17 mouse cellular contexts compared by ENCODE assay signal in the genomic region with DNA sequence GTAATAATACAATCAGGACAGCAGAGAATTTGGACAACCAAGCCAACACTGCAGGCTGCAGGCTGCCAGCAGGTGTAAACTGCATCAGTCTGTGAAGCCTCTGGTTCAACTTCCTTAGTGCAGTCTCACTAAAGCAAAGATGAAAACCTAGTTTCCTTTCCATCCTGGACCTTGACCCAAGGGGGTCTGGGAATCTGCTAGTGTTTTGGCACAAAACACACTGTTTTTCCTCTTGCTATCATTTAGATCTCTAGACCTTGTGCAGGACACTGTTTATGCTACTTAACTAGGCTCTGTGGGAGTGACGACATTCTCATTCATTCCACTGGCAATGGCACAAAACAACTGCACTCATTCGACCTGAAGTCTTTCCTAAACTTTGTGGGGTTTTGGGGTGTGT.
DNase-seq lines count a peak whose midpoint lies in the region; ATAC-seq lines count a peak whose summit lies in the region.
"Had no signal": no experiment of that assay in that cellular context is flagged by ENCODE, and none has a peak within 500 bp of the region (broad histone marks: within the 10 kb centered on the region; RNA-seq: fewer than 3 reads in every experiment).

No protein-coding gene starts in this region.

- H3K9me3 ChIP-seq in kidney, embryonic 15.5 days (replicated peaks), result no peaks in the 10 kb centered on the region
- H3K9me3 ChIP-seq in heart, embryonic 12.5 days (replicated peaks), result no peaks in the 10 kb centered on the region
- H3K9me3 ChIP-seq in lung, embryonic 16.5 days (ENCODE audit: control insufficient read depth, low read length), result no peaks in the 10 kb centered on the region
- no peaks in the 10 kb centered on the region for H3K9me3 ChIP-seq in forebrain, embryonic 14.5 days (replicated peaks; ENCODE audit: control insufficient read depth, low read length)
- H3K9me3 ChIP-seq: forebrain, embryonic 15.5 days; hindbrain, embryonic 13.5 days; liver, embryonic 13.5 days; midbrain, embryonic 15.5 days had no signal

- no peaks in the 10 kb centered on the region for H3K27me3 ChIP-seq in kidney, embryonic 15.5 days
- H3K27me3 ChIP-seq in heart, embryonic 12.5 days (replicated peaks), result no peaks in the 10 kb centered on the region
- H3K27me3 ChIP-seq in lung, embryonic 16.5 days (ENCODE audit: control insufficient read depth, insufficient read depth, low read depth, low read length), result no peaks in the 10 kb centered on the region
- H3K27me3 ChIP-seq in forebrain, embryonic 14.5 days (replicated peaks; ENCODE audit: control insufficient read depth, insufficient read depth, low read length), result no peaks in the 10 kb centered on the region
- H3K27me3 ChIP-seq: forebrain, embryonic 15.5 days; hindbrain, embryonic 13.5 days; liver, embryonic 13.5 days; midbrain, embryonic 15.5 days had no signal

- 69% methylated on average over 2 of the region's 2 CpGs for WGBS in kidney, embryonic 15.5 days
- 53% methylated on average over 2 of the region's 2 CpGs for WGBS in heart, embryonic 12.5 days
- WGBS in lung, embryonic 16.5 days, result 63% methylated on average over 2 of the region's 2 CpGs
- 85% methylated on average over 2 of the region's 2 CpGs for WGBS in forebrain, embryonic 14.5 days

- H3K36me3 ChIP-seq in kidney, embryonic 15.5 days, result peaks cover 97% of the 10 kb centered on the region
- peaks cover 66% of the 10 kb centered on the region for H3K36me3 ChIP-seq in heart, embryonic 12.5 days
- H3K36me3 ChIP-seq in lung, embryonic 16.5 days (ENCODE audit: control insufficient read depth, insufficient read depth, low read length), result peaks cover 7% of the 10 kb centered on the region
- H3K36me3 ChIP-seq in forebrain, embryonic 14.5 days (ENCODE audit: control insufficient read depth, insufficient read depth, low read length), result peaks cover 54% of the 10 kb centered on the region

- no peak overlapping the region for H3K27ac ChIP-seq in kidney, embryonic 15.5 days
- H3K27ac ChIP-seq in heart, embryonic 12.5 days (ENCODE audit: poor library complexity, severe bottlenecking), result peak overlapping the region; percentile 63; the same call in 1 of the 2 replicates
- peak overlapping the region; percentile 55 for H3K27ac ChIP-seq in lung, embryonic 16.5 days (ENCODE audit: low read length)
- no peak overlapping the region for H3K27ac ChIP-seq in forebrain, embryonic 14.5 days (ENCODE audit: low read depth, low read length)
- H3K27ac ChIP-seq: forebrain, embryonic 15.5 days; hindbrain, embryonic 13.5 days; liver, embryonic 13.5 days; midbrain, embryonic 15.5 days had no signal

- 0 out of 2 replicates have a peak, but pooled peaks cover 3% of the 10 kb centered on the region for H3K4me1 ChIP-seq in kidney, embryonic 15.5 days
- H3K4me1 ChIP-seq in heart, embryonic 12.5 days (replicated peaks), result peaks cover 6% of the 10 kb centered on the region; the same call in 1 of the 2 replicates
- no peaks in the 10 kb centered on the region; the same call in none of the 2 replicates for H3K4me1 ChIP-seq in lung, embryonic 16.5 days (replicated peaks; ENCODE audit: control insufficient read depth, insufficient read depth, low read length)
- H3K4me1 ChIP-seq in forebrain, embryonic 14.5 days (ENCODE audit: control insufficient read depth, insufficient read depth, low read length), result no peaks in the 10 kb centered on the region
- H3K4me1 ChIP-seq: forebrain, embryonic 15.5 days; liver, embryonic 13.5 days; midbrain, embryonic 15.5 days had no signal

- H3K4me2 ChIP-seq in kidney, embryonic 15.5 days, result no peak overlapping the region
- no peak overlapping the region for H3K4me2 ChIP-seq in heart, embryonic 12.5 days
- H3K4me2 ChIP-seq in lung, embryonic 16.5 days (ENCODE audit: low read depth, low read length), result no peak overlapping the region
- H3K4me2 ChIP-seq in forebrain, embryonic 14.5 days (ENCODE audit: low read length), result no peak overlapping the region
- H3K4me2 ChIP-seq: forebrain, embryonic 15.5 days; hindbrain, embryonic 13.5 days; liver, embryonic 13.5 days; midbrain, embryonic 15.5 days had no signal

- intact Hi-C loops in heart, postnatal 25 days (cut with DNase I), result loop anchor here (2.0 kb wide), 1 partner anchor 73 kb away; no protein-coding TSS in a partner anchor

- DNase-seq in heart, adult 8-10 months (ENCODE audit: low spot score), result peak; percentile 46
- DNase-seq in heart, postnatal 25 days (ENCODE audit: low spot score), result no peak
- DNase-seq in kidney, postnatal 36 days, result peak; percentile 11 to 29
- DNase-seq in urinary bladder, postnatal 10 days (ENCODE audit: low spot score), result no peak
- DNase-seq in forebrain, embryonic 14.5 days (ENCODE audit: low spot score), result no peak
- DNase-seq: adrenal gland, adult 8-10 months; cerebellum, postnatal 10 days; liver, embryonic 13.5 days; right cerebral cortex, adult 18-20 months; thymus, adult 18-20 months had no signal

- H3K4me3 ChIP-seq in kidney, embryonic 15.5 days (replicated peaks), result no peak overlapping the region
- no peak overlapping the region for H3K4me3 ChIP-seq in heart, embryonic 12.5 days
- H3K4me3 ChIP-seq in lung, embryonic 16.5 days (ENCODE audit: low read length), result no peak overlapping the region
- H3K4me3 ChIP-seq in forebrain, embryonic 14.5 days (ENCODE audit: low read depth, low read length), result no peak overlapping the region
- H3K4me3 ChIP-seq: erythroblast, embryonic 14.5 days; forebrain, embryonic 15.5 days; hindbrain, embryonic 13.5 days; liver, embryonic 13.5 days; midbrain, embryonic 15.5 days had no signal

- no peak for ATAC-seq in kidney, embryonic 15.5 days (replicated peaks; ENCODE audit: low FRiP score)
- no peak for ATAC-seq in heart, embryonic 12.5 days (ENCODE audit: insufficient number of reproducible peaks, low FRiP score)
- ATAC-seq in lung, embryonic 16.5 days (ENCODE audit: low read depth), result peak; percentile 37
- no peak for ATAC-seq in forebrain, embryonic 14.5 days
- ATAC-seq: forebrain, embryonic 15.5 days; midbrain, embryonic 15.5 days had no signal

- no peak overlapping the region for H3K9ac ChIP-seq in kidney, embryonic 15.5 days
- no peak overlapping the region for H3K9ac ChIP-seq in heart, embryonic 12.5 days
- H3K9ac ChIP-seq in lung, embryonic 16.5 days (ENCODE audit: low read length), result no peak overlapping the region
- no peak overlapping the region for H3K9ac ChIP-seq in forebrain, embryonic 14.5 days (ENCODE audit: low read length)
- H3K9ac ChIP-seq: forebrain, embryonic 15.5 days; hindbrain, embryonic 13.5 days; liver, embryonic 13.5 days; midbrain, embryonic 15.5 days had no signal

Comparison
In these comparisons a context has a peak if more than half of its experiments do, and no peak if none do; other contexts are left out.
1. DNase-seq: peak in heart, adult 8-10 months (single experiment) and kidney, postnatal 36 days (2 of 2); none in heart, postnatal 25 days (single experiment), urinary bladder, postnatal 10 days (single experiment) and forebrain, embryonic 14.5 days (single experiment).
2. H3K27ac ChIP-seq: peak in heart, embryonic 12.5 days (single experiment) and lung, embryonic 16.5 days (single experiment); none in kidney, embryonic 15.5 days (single experiment) and forebrain, embryonic 14.5 days (single experiment).